Mouse (Mus musculus) midbrain, embryonic 11.5 days (tissue): ENCODE data around the gene Fam126b. TPM values are rescaled to one million over a fixed set of nuclear protein-coding genes. Genes with fewer than 3 reads are reported as not detected.
"Not testable (repeated sequence)": the region's sequence is repeated elsewhere in the genome, so short reads cannot be mapped to it uniquely, and the experiment has no call there.

Source experiments
- ATAC-seq: fragments of 200-750 bp; cut with Nextera tagmentation; 2 replicates; pipeline ENCODE4 v1.8.0; 2017; ENCODE audit warnings: moderate TSS enrichment, moderate library complexity; ENCODE audit not compliant: low FRiP score
- DNase-seq: peaks from one replicate; pipeline ENCODE4 v3.0.0; 2015; ENCODE audit warnings: low spot score; ENCODE audit errors: missing footprints
- H3K27ac ChIP-seq: fragments of 300-500 bp; sonication (generic); 2 replicates; pipeline ENCODE4 v1.5.1; 2014; ENCODE audit warnings: low read depth, low read length
- H3K27me3 ChIP-seq: fragments of 300-500 bp; sonication (generic); 2 replicates; pipeline ENCODE4 v1.6.1; 2014; ENCODE audit warnings: mild to moderate bottlenecking, low read length, moderate library complexity, mixed read lengths; ENCODE audit not compliant: control insufficient read depth, insufficient read depth
- H3K36me3 ChIP-seq: fragments of 300-500 bp; sonication (generic); 2 replicates; pipeline ENCODE4 v1.6.1; 2014; ENCODE audit warnings: mild to moderate bottlenecking, low read length, moderate library complexity, mixed read lengths; ENCODE audit not compliant: control insufficient read depth, insufficient read depth
- H3K4me1 ChIP-seq: fragments of 300-500 bp; sonication (generic); 2 replicates; pipeline ENCODE4 v1.6.1; 2014; ENCODE audit warnings: low read length; ENCODE audit not compliant: control insufficient read depth, insufficient read depth
- H3K4me2 ChIP-seq: fragments of 300-500 bp; sonication (generic); 2 replicates; pipeline ENCODE4 v1.6.1; 2014; ENCODE audit warnings: mild to moderate bottlenecking, moderate library complexity
- H3K4me3 ChIP-seq: fragments of 300-500 bp; sonication (generic); 2 replicates; pipeline ENCODE4 v1.5.1; 2014; ENCODE audit warnings: low read depth, low read length
- H3K9ac ChIP-seq: fragments of 300-500 bp; sonication (generic); 2 replicates; pipeline ENCODE4 v1.6.1; 2014; ENCODE audit warnings: low read length
- H3K9me3 ChIP-seq: fragments of 300-500 bp; sonication (generic); 2 replicates; pipeline ENCODE4 v1.6.1; 2016; ENCODE audit warnings: low read length; ENCODE audit not compliant: control insufficient read depth
- WGBS: fragments of 180-500 bp; shearing (Covaris S2); extraction: QIAGEN DNeasy Blood & Tissue Kit; methylation state at CpG from one replicate; pipeline ENCODE4 v1.1.7; 2014; 5-methylcytosine and 5-hydroxymethylcytosine counted together
- polyA plus RNA-seq: library from polyadenylated mRNA; unstranded; fragments of >200 nt; fragmentation: Nextera tagmentation; extraction: Ambion mirVana; gene quantifications from 2 replicates; pipeline ENCODE4 v1.2.1, GENCODE M21; 2014

Gene Fam126b
- polyA plus RNA-seq, result 7.2 and 8.5 TPM in 2 replicates

DNA sequence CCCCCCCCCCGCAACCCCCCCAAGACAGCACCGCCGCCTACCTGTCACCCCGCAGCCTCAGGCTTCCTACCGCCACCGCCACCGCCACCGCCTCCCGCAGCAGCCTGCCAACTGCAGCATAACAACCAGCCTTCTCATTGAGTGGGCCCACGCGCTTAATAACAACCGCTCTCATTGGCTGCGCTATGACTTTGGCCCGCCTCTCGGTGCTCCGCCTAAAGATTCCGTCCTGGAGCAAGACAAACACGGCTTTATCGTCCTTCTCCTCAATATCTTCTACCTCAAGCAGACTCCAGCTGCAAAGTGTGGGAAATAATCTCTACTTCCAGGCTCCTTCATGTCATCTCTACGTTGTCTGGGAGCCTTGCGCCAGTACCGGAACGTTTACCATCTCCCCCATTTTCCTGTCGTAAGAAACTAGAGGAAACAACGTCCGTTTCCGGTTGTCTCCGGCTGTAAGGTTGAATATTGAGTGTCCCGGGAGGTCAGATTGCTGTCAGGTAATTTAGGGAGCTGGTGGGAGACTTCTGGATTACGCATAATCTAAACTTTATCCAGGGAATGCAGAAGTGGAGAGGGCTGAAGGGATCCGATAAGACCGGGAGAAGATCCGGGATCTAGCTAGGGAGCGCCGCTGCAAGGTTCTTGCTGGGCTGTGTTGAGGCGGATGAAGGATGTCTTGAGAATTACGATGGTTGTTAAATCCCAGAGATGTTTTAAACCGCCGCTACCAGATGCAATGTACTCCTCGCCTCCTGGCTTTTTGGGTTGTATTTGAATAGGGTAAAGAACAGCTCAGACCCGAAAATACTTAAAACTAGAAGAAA, at the start of gene Fam126b, which contains the start of gene Ndufb3:
Gene Fam126b, minus strand, starts transcription at position 153 of the 827 bp plus-strand sequence.
Gene Ndufb3, plus strand, starts transcription at position 214 of the 827 bp plus-strand sequence.
- H3K4me1 ChIP-seq, result peaks cover 9% of the 10 kb centered on the region
- H3K27ac ChIP-seq, result no peak within 1 kb of the TSS; the same call in 1 of the 2 replicates
- no peaks in the 10 kb centered on the region for H3K9me3 ChIP-seq
- ATAC-seq (peak; percentile 99), DNase-seq (peak; percentile 98)
- no peaks in the 10 kb centered on the region for H3K27me3 ChIP-seq
- peak within 1 kb of the TSS; percentile 71 for H3K4me2 ChIP-seq
- under 1% methylated on average over 41 of the region's 41 CpGs for WGBS
- H3K36me3 ChIP-seq, result no peaks in the 10 kb centered on the region
- H3K4me3 ChIP-seq, result peak within 1 kb of the TSS; percentile 82
- H3K9ac ChIP-seq, result peak within 1 kb of the TSS; percentile 72

DNA sequence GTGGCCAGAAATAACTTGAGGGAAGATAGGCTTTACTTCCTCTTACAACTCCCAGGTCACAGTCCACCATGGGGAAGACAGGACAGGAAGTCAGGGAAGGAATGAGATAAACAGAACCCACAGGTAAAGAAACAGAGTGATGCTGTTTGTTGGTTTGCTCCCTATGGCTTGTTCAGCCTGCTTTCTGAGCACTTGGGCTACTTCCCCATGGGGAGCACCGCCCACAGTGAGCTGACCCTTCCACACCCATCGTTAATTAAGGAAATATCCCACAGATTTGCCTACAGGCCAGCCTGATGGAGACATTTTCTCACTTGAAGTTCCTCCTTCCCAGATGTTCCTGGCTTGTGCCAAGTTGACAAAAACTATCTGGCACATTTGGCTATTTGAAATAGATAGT, 42.7 kb upstream of the Fam126b start:
- DNase-seq, H3K9ac ChIP-seq: not testable (repeated sequence)
- WGBS, result 100% methylated on average over 1 of the region's 2 CpGs

GRCm38 (mm10) chr1:58621996-58622748, 36.0 kb upstream of the Fam126b start:
- H3K27ac ChIP-seq, result no peak overlapping the region
- ATAC-seq (no peak), DNase-seq (no peak)
- 81% methylated on average over 7 of the region's 7 CpGs for WGBS
- no peak overlapping the region for H3K4me3 ChIP-seq
- no peaks in the 10 kb centered on the region for H3K36me3 ChIP-seq
- no peak overlapping the region for H3K9ac ChIP-seq
- no peaks in the 10 kb centered on the region; the same call in 1 of the 2 replicates for H3K9me3 ChIP-seq
- H3K4me1 ChIP-seq, result no peaks in the 10 kb centered on the region
- no peaks in the 10 kb centered on the region for H3K27me3 ChIP-seq
- H3K4me2 ChIP-seq, result no peak overlapping the region

More for the DNA sequence above, 42.7 kb upstream of the Fam126b start:
- not testable (repeated sequence) for H3K36me3 ChIP-seq, H3K27ac ChIP-seq, H3K4me2 ChIP-seq, H3K4me1 ChIP-seq, H3K4me3 ChIP-seq, H3K27me3 ChIP-seq, H3K9me3 ChIP-seq, ATAC-seq

- Histone ChIP-seq H3K4me2 (no peak overlapping the region), H3K9me3 (no peaks in the 10 kb centered on the region; the same call in 1 of the 2 replicates), H3K4me3 (no peak overlapping the region), H3K27me3 (no peaks in the 10 kb centered on the region), H3K27ac (no peak overlapping the region), H3K9ac (no peak overlapping the region), H3K36me3 (no peaks in the 10 kb centered on the region), H3K4me1 (no peaks in the 10 kb centered on the region)
- no peak for DNase-seq
- 81% methylated on average over 3 of the region's 3 CpGs for WGBS
- ATAC-seq, result no peak
Observed at GRCm38 (mm10) chr1:58621251-58621650, 35.1 kb upstream of the Fam126b start.

DNA sequence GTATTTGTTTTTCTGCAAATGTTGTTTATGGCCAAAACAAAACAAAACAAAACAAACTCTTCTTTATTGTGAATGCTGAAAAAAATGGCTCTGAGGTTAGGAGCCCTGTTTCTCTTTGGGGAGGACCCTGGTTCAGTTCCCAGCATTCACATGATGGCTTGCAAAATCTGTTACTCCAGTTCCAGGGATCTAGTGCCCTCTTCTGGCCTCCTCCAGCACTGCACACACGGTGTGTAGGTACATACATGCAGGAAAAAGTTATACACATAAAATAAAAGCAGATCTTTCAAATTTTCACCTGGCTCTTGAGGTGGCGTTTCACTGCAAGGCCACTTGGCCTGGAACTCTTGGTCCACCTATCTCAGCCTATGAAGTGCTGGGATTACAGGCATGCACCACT, 32.6 kb upstream of the Fam126b start:
- H3K9me3 ChIP-seq, result no peaks in the 10 kb centered on the region; the same call in 1 of the 2 replicates
- no peak overlapping the region for H3K9ac ChIP-seq
- DNase-seq, result no peak
- no peak overlapping the region for H3K4me2 ChIP-seq
- H3K4me3 ChIP-seq, result no peak overlapping the region
- no peaks in the 10 kb centered on the region for H3K27me3 ChIP-seq
- no peaks in the 10 kb centered on the region for H3K36me3 ChIP-seq
- H3K27ac ChIP-seq, result no peak overlapping the region
- WGBS, result 86% methylated on average over 2 of the region's 2 CpGs
- ATAC-seq, result no peak
- H3K4me1 ChIP-seq, result no peaks in the 10 kb centered on the region

DNA sequence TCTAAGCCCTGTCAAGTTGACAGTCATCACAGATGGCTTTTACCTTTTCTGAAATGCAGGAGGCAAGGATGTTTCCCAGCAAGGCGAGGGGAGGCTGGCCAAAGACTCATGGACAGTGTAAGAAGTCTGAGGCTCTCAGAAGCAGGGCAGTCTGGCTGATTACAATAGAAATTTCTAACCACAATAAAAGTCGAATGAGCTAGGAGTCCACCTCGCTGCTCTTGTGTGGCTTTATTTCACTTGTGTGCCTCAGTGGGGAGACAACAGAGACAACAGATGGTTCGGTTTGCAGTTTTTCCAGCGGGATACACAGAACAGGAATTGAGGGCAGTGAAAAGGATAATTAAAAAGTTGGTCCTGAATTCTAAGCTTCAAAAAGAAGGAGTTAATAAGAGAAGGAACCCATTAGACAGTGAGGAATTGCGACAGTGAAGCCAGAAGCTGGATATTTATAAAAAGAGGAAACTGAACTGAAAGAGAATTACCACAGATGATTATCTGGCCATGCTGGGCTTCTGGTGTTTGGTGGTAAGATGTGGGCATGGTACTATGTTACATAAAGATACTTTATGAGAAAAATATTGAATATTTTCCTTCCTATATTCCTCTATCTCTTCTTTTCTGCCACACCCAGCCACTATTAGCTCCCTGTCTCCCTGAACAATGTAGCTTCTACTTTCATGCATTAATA, 32.0 kb upstream of the Fam126b start:
- H3K4me1 ChIP-seq, result no peaks in the 10 kb centered on the region
- no peak overlapping the region for H3K27ac ChIP-seq
- no peaks in the 10 kb centered on the region; the same call in 1 of the 2 replicates for H3K9me3 ChIP-seq
- 84% methylated on average over 6 of the region's 6 CpGs for WGBS
- DNase-seq (no peak), ATAC-seq (no peak)
- no peaks in the 10 kb centered on the region for H3K27me3 ChIP-seq
- H3K9ac ChIP-seq, result no peak overlapping the region
- no peak overlapping the region for H3K4me3 ChIP-seq
- no peaks in the 10 kb centered on the region for H3K36me3 ChIP-seq
- no peak overlapping the region for H3K4me2 ChIP-seq

GRCm38 (mm10) chr1:58617076-58617475, 31.0 kb upstream of the Fam126b start:
- 67% methylated on average over 5 of the region's 5 CpGs for WGBS
- no peak overlapping the region for H3K9ac ChIP-seq
- no peaks in the 10 kb centered on the region for H3K27me3 ChIP-seq
- DNase-seq (no peak), ATAC-seq (no peak)
- no peak overlapping the region for H3K27ac ChIP-seq
- no peaks in the 10 kb centered on the region for H3K4me1 ChIP-seq
- no peak overlapping the region for H3K4me2 ChIP-seq
- no peaks in the 10 kb centered on the region; the same call in 1 of the 2 replicates for H3K9me3 ChIP-seq
- H3K4me3 ChIP-seq, result no peak overlapping the region
- no peaks in the 10 kb centered on the region for H3K36me3 ChIP-seq

DNA sequence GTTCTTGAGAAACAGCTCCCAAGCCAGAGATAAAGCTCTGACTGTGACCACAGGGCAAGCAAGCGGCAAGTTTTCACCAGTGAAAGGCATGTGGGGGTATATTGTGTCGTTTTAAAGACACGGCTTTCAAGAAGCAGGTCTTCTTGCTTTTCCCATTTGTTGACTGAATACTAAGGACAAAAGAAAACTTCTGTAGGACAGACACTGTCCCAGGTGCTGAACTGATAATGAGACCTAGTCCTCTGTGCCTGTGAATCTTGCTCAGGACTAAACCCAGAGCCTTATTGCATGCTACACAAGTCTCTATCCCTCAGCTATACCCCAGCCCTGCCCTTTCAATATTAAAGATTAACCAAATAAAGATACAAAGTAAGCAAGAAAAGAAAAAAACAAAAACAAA, 30.1 kb upstream of the Fam126b start:
- Histone ChIP-seq H3K27ac (no peak overlapping the region), H3K9me3 (no peaks in the 10 kb centered on the region; the same call in 1 of the 2 replicates), H3K4me1 (no peaks in the 10 kb centered on the region), H3K9ac (no peak overlapping the region), H3K4me2 (no peak overlapping the region), H3K27me3 (no peaks in the 10 kb centered on the region), H3K36me3 (no peaks in the 10 kb centered on the region), H3K4me3 (no peak overlapping the region)
- no peak for DNase-seq
- WGBS, result 76% methylated on average over 3 of the region's 3 CpGs
- ATAC-seq, result no peak
